Mouse (Mus musculus) T-helper 1 cell (primary cell): ENCODE results near the gene Fam214a.

Experiments
- in situ Hi-C: fragments of 300-600 bp; cut with MboI, MseI; formaldehyde crosslinking; loops from one replicate; pipeline ENCODE4 v1.15.1; 2025; ENCODE audit warnings: high pct_unique_total_duplicates

Fam214a gene

GRCm38 (mm10) chr9:74951491-74951890 is 1.2 kb upstream of the Fam214a start:
- in situ Hi-C loops: no loop called here

GRCm38 (mm10) chr9:74952106-74952505 is 578 bp upstream of the Fam214a start:
- in situ Hi-C loops: no loop called here

GRCm38 (mm10) chr9:74953265-74953958 is 728 bp downstream of the Fam214a start:
- in situ Hi-C loops: no loop called here

- in situ Hi-C loops: no loop called here
Measured at GRCm38 (mm10) chr9:74953959-74954279, 1.2 kb downstream of the Fam214a start.

GRCm38 (mm10) chr9:74954387-74954786 is 1.7 kb downstream of the Fam214a start:
- in situ Hi-C loops: no loop called here

GRCm38 (mm10) chr9:74960630-74961029 is 7.9 kb downstream of the Fam214a start:
- in situ Hi-C loops: no loop called here

GRCm38 (mm10) chr9:74961073-74961575 is 8.4 kb downstream of the Fam214a start:
- in situ Hi-C loops: no loop called here

GRCm38 (mm10) chr9:74963953-74964352 is 11.3 kb downstream of the Fam214a start:
- in situ Hi-C loops: no loop called here

GRCm38 (mm10) chr9:74964866-74965384 is 12.2 kb downstream of the Fam214a start:
- in situ Hi-C loops: no loop called here

- in situ Hi-C loops: no loop called here
Measured at GRCm38 (mm10) chr9:74966200-74966599, 13.5 kb downstream of the Fam214a start.

GRCm38 (mm10) chr9:74968647-74969428 is 16.2 kb downstream of the Fam214a start:
- in situ Hi-C loops: no loop called here

GRCm38 (mm10) chr9:74970591-74970990 is 17.9 kb downstream of the Fam214a start:
- in situ Hi-C loops: no loop called here

GRCm38 (mm10) chr9:74971191-74971976 is 18.7 kb downstream of the Fam214a start:
- in situ Hi-C loops: no loop called here

GRCm38 (mm10) chr9:74972736-74973135 is 20.1 kb downstream of the Fam214a start:
- in situ Hi-C loops: no loop called here

- in situ Hi-C loops: no loop called here
Measured at GRCm38 (mm10) chr9:74973154-74973553, 20.5 kb downstream of the Fam214a start.

GRCm38 (mm10) chr9:74974758-74975157 is 22.1 kb downstream of the Fam214a start:
- in situ Hi-C loops: no loop called here

GRCm38 (mm10) chr9:74975416-74975815 is 22.7 kb downstream of the Fam214a start:
- in situ Hi-C loops: no loop called here

GRCm38 (mm10) chr9:74975911-74976563 is 23.4 kb downstream of the Fam214a start:
- in situ Hi-C loops: no loop called here

- in situ Hi-C loops: no loop called here
Measured at GRCm38 (mm10) chr9:74977251-74977650, 24.6 kb downstream of the Fam214a start.

- in situ Hi-C loops: no loop called here
Measured at GRCm38 (mm10) chr9:74977962-74978361, 25.3 kb downstream of the Fam214a start.

- in situ Hi-C loops: no loop called here
Measured at GRCm38 (mm10) chr9:74978868-74979267, 26.2 kb downstream of the Fam214a start.
